Mouse (Mus musculus) ES-Bruce4 (cell line): ENCODE data around the gene Ttc39b. TPM values are rescaled to one million over a fixed set of nuclear protein-coding genes. Genes with fewer than 3 reads are reported as not detected.

ENCODE experiments used
- H3K27ac ChIP-seq: 2 replicates; pipeline ENCODE4 v1.5.1; 2012; ENCODE audit warnings: low read length, inconsistent platforms; ENCODE audit not compliant: insufficient read depth
- H3K27me3 ChIP-seq: 2 replicates; pipeline ENCODE4 v1.6.1; 2012; ENCODE audit warnings: mild to moderate bottlenecking, low read length, inconsistent platforms; ENCODE audit not compliant: control insufficient read depth, poor library complexity, insufficient read depth, severe bottlenecking
- H3K36me3 ChIP-seq: 2 replicates; pipeline ENCODE4 v1.6.1; 2012; ENCODE audit warnings: inconsistent platforms, mild to moderate bottlenecking, low read length, moderate library complexity; ENCODE audit not compliant: control insufficient read depth, poor library complexity, insufficient read depth, severe bottlenecking
- H3K4me1 ChIP-seq: one replicate; pipeline ENCODE4 v1.8.1; 2011; ENCODE audit warnings: low read length; ENCODE audit not compliant: control insufficient read depth, insufficient read depth
- H3K4me3 ChIP-seq: 2 replicates; pipeline ENCODE4 v1.5.1; 2011; ENCODE audit warnings: low read depth, mild to moderate bottlenecking, low read length
- H3K9ac ChIP-seq: 2 replicates; pipeline ENCODE4 v1.6.1; 2012; ENCODE audit warnings: low read depth, mild to moderate bottlenecking, inconsistent platforms; ENCODE audit not compliant: poor library complexity, severe bottlenecking
- H3K9me3 ChIP-seq: replicated peaks from 2 replicates; pipeline ENCODE4 v1.6.1; 2012; ENCODE audit warnings: mild to moderate bottlenecking, low read length, inconsistent platforms; ENCODE audit not compliant: control insufficient read depth, poor library complexity, insufficient read depth, severe bottlenecking
- CTCF ChIP-seq: IDR thresholded peaks from one replicate; pipeline ENCODE4 v1.8.1; 2011; ENCODE audit warnings: low read depth, low read length
- EP300 ChIP-seq: IDR thresholded peaks from 2 replicates; pipeline ENCODE4 v1.6.1; 2011; ENCODE audit warnings: low read depth, low read length; ENCODE audit not compliant: insufficient read depth
- POLR2A ChIP-seq: IDR thresholded peaks from one replicate; pipeline ENCODE4 v1.8.1; 2011; ENCODE audit warnings: low read length; ENCODE audit not compliant: insufficient read depth
- polyA plus RNA-seq: library from polyadenylated mRNA; stranded (reverse); fragments of >200 nt; gene quantifications from 2 replicates; pipeline ENCODE4 v1.2.4, GENCODE M21; 2011; ENCODE audit warnings: low read depth; ENCODE audit not compliant: missing spikeins, insufficient read depth, insufficient read length

Gene Ttc39b
- polyA plus RNA-seq, 1 experiment = 48.9 TPM

GRCm38 (mm10) chr4:83224242-83224641 lies 99.8 kb downstream of the Ttc39b start:
- H3K36me3 ChIP-seq = peaks cover 26% of the 10 kb centered on the region
- no peak overlapping the region for H3K27ac ChIP-seq
- TF ChIP-seq EP300 (no peak), CTCF (no peak), POLR2A (no peak)
- H3K4me3 ChIP-seq = no peak overlapping the region
- H3K9me3 ChIP-seq = no peaks in the 10 kb centered on the region
- no peaks in the 10 kb centered on the region for H3K27me3 ChIP-seq
- no peak overlapping the region for H3K9ac ChIP-seq
- no peaks in the 10 kb centered on the region for H3K4me1 ChIP-seq

DNA sequence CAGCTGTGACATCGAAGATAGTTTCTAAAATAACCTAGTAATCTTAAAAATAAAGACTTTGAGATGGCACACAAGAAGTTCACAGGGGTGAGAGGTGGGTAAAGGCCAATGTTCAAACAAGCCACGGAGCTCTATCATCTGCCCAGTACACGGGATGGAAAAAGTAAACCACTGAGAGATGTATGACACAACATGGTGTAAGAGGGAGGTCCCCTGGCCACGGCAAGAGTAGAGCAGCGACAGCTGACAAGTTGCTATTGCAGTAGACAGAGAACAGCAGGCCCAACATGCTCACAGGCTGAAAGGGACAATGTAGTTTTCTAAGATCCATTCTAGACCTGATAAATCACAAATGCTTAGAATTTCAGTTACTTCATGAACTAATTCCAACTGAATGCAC lies 100.9 kb downstream of the Ttc39b start:
- Histone ChIP-seq H3K4me3 (no peak overlapping the region), H3K27ac (no peak overlapping the region), H3K9me3 (no peaks in the 10 kb centered on the region), H3K27me3 (no peaks in the 10 kb centered on the region), H3K9ac (no peak overlapping the region), H3K4me1 (no peaks in the 10 kb centered on the region), H3K36me3 (peaks cover 18% of the 10 kb centered on the region)
- TF ChIP-seq CTCF (no peak), EP300 (no peak), POLR2A (no peak)

GRCm38 (mm10) chr4:83220761-83221557 lies 103.1 kb downstream of the Ttc39b start:
- TF ChIP-seq POLR2A (no peak), EP300 (no peak), CTCF (no peak)
- no peak overlapping the region for H3K4me3 ChIP-seq

DNA sequence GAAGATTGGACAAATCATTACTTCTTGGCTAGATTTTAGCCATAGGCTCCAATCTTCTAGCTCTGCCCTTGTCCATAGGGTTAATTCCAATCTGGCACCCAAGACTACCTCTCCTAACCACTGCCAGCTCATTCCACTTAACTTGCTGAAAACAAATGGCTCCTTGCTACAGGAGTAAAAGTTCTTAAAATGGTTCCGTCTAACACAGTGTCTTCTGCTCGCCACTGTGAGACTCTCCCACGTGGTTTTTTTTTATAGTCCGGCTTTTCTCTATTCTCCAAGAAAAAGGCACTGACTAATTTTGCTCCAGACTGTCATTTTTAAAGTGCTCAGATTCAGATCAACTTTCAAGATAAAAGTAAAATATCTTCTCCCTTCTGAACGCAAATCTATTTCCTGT lies 104.8 kb downstream of the Ttc39b start:
- no peak overlapping the region for H3K9ac ChIP-seq
- H3K27ac ChIP-seq = no peak overlapping the region
- no peaks in the 10 kb centered on the region for H3K27me3 ChIP-seq
- TF ChIP-seq EP300 (no peak), POLR2A (no peak), CTCF (no peak)
- no peak overlapping the region for H3K4me3 ChIP-seq
- H3K36me3 ChIP-seq = peaks cover 8% of the 10 kb centered on the region
- H3K9me3 ChIP-seq = no peaks in the 10 kb centered on the region
- no peaks in the 10 kb centered on the region for H3K4me1 ChIP-seq

More at GRCm38 (mm10) chr4:83220761-83221557, 103.1 kb downstream of the Ttc39b start:
- no peaks in the 10 kb centered on the region for H3K27me3 ChIP-seq
- H3K27ac ChIP-seq = no peak overlapping the region
- H3K36me3 ChIP-seq = peaks cover 11% of the 10 kb centered on the region
- H3K4me1 ChIP-seq = no peaks in the 10 kb centered on the region
- H3K9ac ChIP-seq = no peak overlapping the region
- no peaks in the 10 kb centered on the region for H3K9me3 ChIP-seq

DNA sequence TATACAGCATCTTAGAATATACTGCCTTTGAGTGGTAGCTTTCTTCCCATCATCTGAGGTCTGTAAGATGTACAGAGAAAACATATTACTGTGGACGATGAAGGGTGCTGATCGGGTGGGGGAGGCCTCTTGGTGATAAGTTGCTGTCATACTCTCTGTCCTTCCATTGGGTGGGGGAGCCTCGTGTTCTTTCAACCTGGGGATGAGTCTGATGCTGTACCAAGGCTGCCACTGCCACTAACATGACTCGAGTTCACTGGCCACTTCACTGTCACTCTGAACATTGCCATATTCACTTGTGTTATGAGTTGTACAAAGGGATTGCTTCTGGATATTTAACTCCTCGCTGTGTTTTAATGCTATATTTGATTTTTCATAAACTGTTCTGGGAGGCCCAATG lies 106.9 kb downstream of the Ttc39b start:
- H3K4me1 ChIP-seq = no peaks in the 10 kb centered on the region
- H3K9me3 ChIP-seq = no peaks in the 10 kb centered on the region
- no peaks in the 10 kb centered on the region for H3K27me3 ChIP-seq
- H3K4me3 ChIP-seq = no peak overlapping the region
- no peak overlapping the region for H3K9ac ChIP-seq
- no peak overlapping the region for H3K27ac ChIP-seq
- peaks cover 3% of the 10 kb centered on the region for H3K36me3 ChIP-seq
- TF ChIP-seq CTCF (no peak), EP300 (no peak)

DNA sequence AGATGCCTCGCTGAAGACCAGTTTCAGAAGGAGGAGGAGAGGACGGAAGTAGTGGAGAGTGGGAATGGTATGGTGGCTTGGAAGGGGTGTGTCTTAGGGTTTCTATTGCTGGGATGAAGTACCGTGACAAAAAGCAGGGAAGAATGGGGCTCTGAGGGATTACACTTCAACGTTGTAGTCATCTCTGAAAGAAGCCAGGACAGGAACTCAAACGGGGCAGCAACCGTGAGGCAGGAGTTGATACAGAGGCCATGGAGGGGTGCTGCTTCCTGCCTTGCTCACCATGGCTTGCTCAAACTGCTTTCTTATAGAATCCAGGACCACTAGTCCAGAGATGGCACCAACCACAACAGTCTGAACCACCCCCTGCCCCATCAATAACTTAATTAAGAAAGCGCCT lies 107.7 kb downstream of the Ttc39b start:
- TF ChIP-seq EP300 (no peak), POLR2A (no peak), CTCF (no peak)
- Histone ChIP-seq H3K36me3 (peaks cover 2% of the 10 kb centered on the region; the same call in 1 of the 2 replicates), H3K27me3 (no peaks in the 10 kb centered on the region), H3K9ac (no peak overlapping the region), H3K27ac (no peak overlapping the region), H3K4me1 (no peaks in the 10 kb centered on the region), H3K4me3 (no peak overlapping the region), H3K9me3 (no peaks in the 10 kb centered on the region)
